Mouse (Mus musculus) cerebellum, adult 11-12 months (tissue): ENCODE measurements around the gene Zbtb42.

ENCODE experiments used
- DNase-seq: peaks from one replicate; pipeline ENCODE4 v3.0.0; 2022

The Zbtb42 gene

GRCm38 (mm10) chr12:112661851-112662250 is 16.8 kb upstream of the Zbtb42 start:
- no peak for DNase-seq

GRCm38 (mm10) chr12:112663303-112663702 is 15.3 kb upstream of the Zbtb42 start:
- no peak for DNase-seq

- no peak for DNase-seq
Measured at GRCm38 (mm10) chr12:112663716-112664115, 14.9 kb upstream of the Zbtb42 start.

GRCm38 (mm10) chr12:112664124-112664523 is 14.5 kb upstream of the Zbtb42 start:
- DNase-seq, result no peak

- no peak for DNase-seq
Measured at GRCm38 (mm10) chr12:112664656-112665055, 14.0 kb upstream of the Zbtb42 start.

- DNase-seq, result no peak
Measured at GRCm38 (mm10) chr12:112665445-112665844, 13.2 kb upstream of the Zbtb42 start.

GRCm38 (mm10) chr12:112665881-112666544 is 12.6 kb upstream of the Zbtb42 start:
- DNase-seq, result no peak

GRCm38 (mm10) chr12:112667619-112668297 is 10.9 kb upstream of the Zbtb42 start:
- no peak for DNase-seq

GRCm38 (mm10) chr12:112670718-112671393 is 7.8 kb upstream of the Zbtb42 start:
- no peak for DNase-seq

- DNase-seq, result no peak
Measured at GRCm38 (mm10) chr12:112671891-112672290, 6.7 kb upstream of the Zbtb42 start.

- no peak for DNase-seq
Measured at GRCm38 (mm10) chr12:112672744-112673575, 5.7 kb upstream of the Zbtb42 start.

- DNase-seq, result peak; percentile 76
Measured at GRCm38 (mm10) chr12:112673576-112674091, 5.0 kb upstream of the Zbtb42 start.

GRCm38 (mm10) chr12:112674132-112675011 is 4.3 kb upstream of the Zbtb42 start, which contains the start of gene Akt1:
TSS of gene Akt1 (minus strand) at chr12:112674884.
- DNase-seq, result peak; percentile 73

GRCm38 (mm10) chr12:112675245-112676035 is 3.2 kb upstream of the Zbtb42 start:
- peak; percentile 81 for DNase-seq

- DNase-seq, result no peak
Measured at GRCm38 (mm10) chr12:112677076-112677475, 1.6 kb upstream of the Zbtb42 start.

GRCm38 (mm10) chr12:112677943-112678554 is 579 bp upstream of the Zbtb42 start:
- DNase-seq, result no peak

GRCm38 (mm10) chr12:112679027-112679996 is 684 bp downstream of the Zbtb42 start:
- DNase-seq, result peak; percentile 23

- DNase-seq, result no peak
Measured at GRCm38 (mm10) chr12:112683351-112683750, 4.7 kb downstream of the Zbtb42 start.

- DNase-seq, result no peak
Measured at GRCm38 (mm10) chr12:112688458-112688857, 9.8 kb downstream of the Zbtb42 start.
